Mouse (Mus musculus) MEL (cell line): ENCODE data around the gene Topbp1. TPM values are rescaled to one million over a fixed set of nuclear protein-coding genes. Genes with fewer than 3 reads are reported as not detected.

Experiments used
- DNase-seq: peaks from one replicate; pipeline ENCODE4 v3.0.0; 2011; ENCODE audit warnings: low read depth, low spot score
- H3K27ac ChIP-seq: 2 replicates; pipeline ENCODE4 v1.5.1; 2012; ENCODE audit warnings: low read depth, mild to moderate bottlenecking, control low read depth, low read length, moderate library complexity; ENCODE audit not compliant: control insufficient read depth
- H3K27me3 ChIP-seq, 2 experiments: fragments of 150-350 bp in 1 of 2; sonication (generic) in 1 of 2; 2 replicates each; pipeline ENCODE4 v1.6.1; 2012; ENCODE audit warnings: low read length in 2 of 2, mild to moderate bottlenecking in 2 of 2, improper control_type of control experiment in 1 of 2, moderate library complexity in 1 of 2; ENCODE audit not compliant: insufficient read depth in 2 of 2, control insufficient read depth in 1 of 2
- H3K36me3 ChIP-seq, 2 experiments: 2 replicates each; pipeline ENCODE4 v1.6.1; 2012 to 2014; ENCODE audit warnings: low read length in 2 of 2, improper control_type of control experiment in 1 of 2, inconsistent platforms in 1 of 2, mild to moderate bottlenecking in 1 of 2; ENCODE audit not compliant: insufficient read depth in 2 of 2, control insufficient read depth in 1 of 2
- H3K4me1 ChIP-seq, 2 experiments: fragments of 150-350 bp in 1 of 2; sonication (generic) in 1 of 2; 2 replicates each; pipeline ENCODE4 v1.6.1; 2012; ENCODE audit warnings: low read length in 2 of 2, improper control_type of control experiment in 1 of 2, mild to moderate bottlenecking in 1 of 2; ENCODE audit not compliant: insufficient read depth in 2 of 2, control insufficient read depth in 1 of 2
- H3K4me3 ChIP-seq, 2 experiments: fragments of 150-350 bp in 1 of 2; sonication (generic) in 1 of 2; 2 replicates each; pipeline ENCODE4 v1.5.1; 2012; ENCODE audit warnings: low read depth in 2 of 2, low read length in 2 of 2, mild to moderate bottlenecking in 2 of 2, moderate library complexity in 2 of 2, control low read depth in 1 of 2, improper control_type of control experiment in 1 of 2; ENCODE audit not compliant: control insufficient read depth in 1 of 2, insufficient read depth in 1 of 2
- H3K79me2 ChIP-seq: 2 replicates; pipeline ENCODE4 v1.6.1; 2012; ENCODE audit warnings: mild to moderate bottlenecking, low read length, moderate library complexity; ENCODE audit not compliant: control insufficient read depth, poor library complexity, insufficient read depth
- H3K9ac ChIP-seq: 2 replicates; pipeline ENCODE4 v1.6.1; 2012; ENCODE audit warnings: low read depth, mild to moderate bottlenecking, control low read depth, low read length, moderate library complexity; ENCODE audit not compliant: control insufficient read depth, poor library complexity, severe bottlenecking
- H3K9me3 ChIP-seq: fragments of 150-350 bp; sonication (generic); replicated peaks from 2 replicates; pipeline ENCODE4 v1.6.1; 2012; ENCODE audit warnings: mild to moderate bottlenecking, low read length, improper control_type of control experiment, moderate library complexity; ENCODE audit not compliant: insufficient read depth
- CHD2 ChIP-seq: IDR thresholded peaks from 2 replicates; pipeline ENCODE4 v1.6.1; 2011; ENCODE audit warnings: low read length, improper control_type of control experiment
- CTCF ChIP-seq, 3 experiments: IDR thresholded peaks in 2 of 3; conservative IDR thresholded peaks in 1 of 3; 2 replicates each; pipeline ENCODE4 v1.5.1; 2011 to 2012; ENCODE audit warnings: low read length in 3 of 3, low read depth in 2 of 3, mild to moderate bottlenecking in 2 of 3, improper control_type of control experiment in 1 of 3, inconsistent platforms in 1 of 3, mixed read lengths in 1 of 3, moderate library complexity in 1 of 3; ENCODE audit not compliant: control insufficient read depth in 1 of 3, insufficient read depth in 1 of 3, poor library complexity in 1 of 3, severe bottlenecking in 1 of 3
- E2F4 ChIP-seq: IDR thresholded peaks from 2 replicates; pipeline ENCODE4 v1.6.1; 2011; ENCODE audit warnings: low read depth, low read length, improper control_type of control experiment, borderline replicate concordance
- ELF1 ChIP-seq: IDR thresholded peaks from 2 replicates; pipeline ENCODE4 v1.6.1; 2014; ENCODE audit warnings: low read depth, mild to moderate bottlenecking, inconsistent platforms, low read length, improper control_type of control experiment, moderate library complexity
- ETS1 ChIP-seq: IDR thresholded peaks from 2 replicates; pipeline ENCODE4 v1.6.1; 2012; ENCODE audit warnings: low read depth, mild to moderate bottlenecking, inconsistent platforms, low read length, improper control_type of control experiment, moderate library complexity
- GATA1 ChIP-seq: IDR thresholded peaks from 2 replicates; pipeline ENCODE4 v1.6.1; 2011; ENCODE audit warnings: low read depth, low read length, improper control_type of control experiment
- HCFC1 ChIP-seq: IDR thresholded peaks from 2 replicates; pipeline ENCODE4 v1.6.1; 2012; ENCODE audit warnings: low read depth, mild to moderate bottlenecking, inconsistent platforms, low read length, improper control_type of control experiment, moderate library complexity
- MAFK ChIP-seq: IDR thresholded peaks from 2 replicates; pipeline ENCODE4 v1.6.1; 2011; ENCODE audit warnings: low read depth, mild to moderate bottlenecking, low read length, improper control_type of control experiment, borderline replicate concordance
- MAZ ChIP-seq: IDR thresholded peaks from 2 replicates; pipeline ENCODE4 v1.6.1; 2012; ENCODE audit warnings: low read depth, mild to moderate bottlenecking, inconsistent platforms, low read length, improper control_type of control experiment
- MEF2A ChIP-seq: IDR thresholded peaks from 2 replicates; pipeline ENCODE4 v1.6.1; 2014; ENCODE audit warnings: low read depth, mild to moderate bottlenecking, inconsistent platforms, low read length, improper control_type of control experiment; ENCODE audit not compliant: poor library complexity, insufficient replicate concordance, severe bottlenecking; ENCODE audit errors: extremely low read depth
- MXI1 ChIP-seq: IDR thresholded peaks from 2 replicates; pipeline ENCODE4 v1.6.1; 2011; ENCODE audit warnings: mild to moderate bottlenecking, low read depth, low read length, improper control_type of control experiment
- MYB ChIP-seq: IDR thresholded peaks from 2 replicates; pipeline ENCODE4 v1.6.1; 2011; ENCODE audit warnings: mild to moderate bottlenecking, low read depth, low read length, improper control_type of control experiment
- NELFE ChIP-seq: IDR thresholded peaks from 2 replicates; pipeline ENCODE4 v1.6.1; 2011; ENCODE audit warnings: low read depth, low read length, improper control_type of control experiment
- POLR2A ChIP-seq, 2 experiments: IDR thresholded peaks; 2 replicates each; pipeline ENCODE4 v1.6.1; 2011 to 2012; ENCODE audit warnings: low read length in 2 of 2, mild to moderate bottlenecking in 2 of 2, control low read depth in 1 of 2, improper control_type of control experiment in 1 of 2, low read depth in 1 of 2, moderate library complexity in 1 of 2; ENCODE audit not compliant: control insufficient read depth in 1 of 2, insufficient read depth in 1 of 2, poor library complexity in 1 of 2
- SIN3A ChIP-seq: IDR thresholded peaks from 2 replicates; pipeline ENCODE4 v1.6.1; 2012; ENCODE audit warnings: low read length, improper control_type of control experiment, inconsistent platforms
- SMC3 ChIP-seq: IDR thresholded peaks from 2 replicates; pipeline ENCODE4 v1.6.1; 2011; ENCODE audit warnings: low read depth, low read length, improper control_type of control experiment
- TAL1 ChIP-seq: IDR thresholded peaks from 2 replicates; pipeline ENCODE4 v1.6.1; 2012; ENCODE audit warnings: mild to moderate bottlenecking, inconsistent platforms, low read length, moderate library complexity, mixed read lengths
- UBTF ChIP-seq: IDR thresholded peaks from 2 replicates; pipeline ENCODE4 v1.6.1; 2012; ENCODE audit warnings: low read depth, mild to moderate bottlenecking, inconsistent platforms, low read length, improper control_type of control experiment, moderate library complexity, borderline replicate concordance; ENCODE audit not compliant: insufficient read depth
- ZMIZ1 ChIP-seq: IDR thresholded peaks from 2 replicates; pipeline ENCODE4 v1.6.1; 2012; ENCODE audit warnings: low read depth, mild to moderate bottlenecking, inconsistent platforms, low read length, improper control_type of control experiment, moderate library complexity
- ZNF384 ChIP-seq: IDR thresholded peaks from 2 replicates; pipeline ENCODE4 v1.6.1; 2012; ENCODE audit warnings: low read depth, mild to moderate bottlenecking, inconsistent platforms, low read length, improper control_type of control experiment
- polyA plus RNA-seq, 2 experiments: library from polyadenylated mRNA; stranded (reverse) in 1 of 2; unstranded in 1 of 2; fragments of >175 nt in 1 of 2; fragments of >200 nt in 1 of 2; gene quantifications; 2 replicates each; pipeline versions ENCODE4 v1.2.1 to v1.2.4; 2012; ENCODE audit warnings: low replicate concordance in 2 of 2, low read depth in 1 of 2; ENCODE audit not compliant: insufficient read length in 2 of 2, insufficient read depth in 1 of 2, missing spikeins in 1 of 2
- total RNA-seq: library from RNA; depleted of rRNA; stranded (reverse); fragments of 300-350 nt; gene quantifications from 2 replicates; pipeline ENCODE4 v1.2.3, GENCODE M21; 2012

Topbp1 gene
- total and polyA plus RNA-seq, 3 experiments: 127 to 756 (median 216) TPM

DNA sequence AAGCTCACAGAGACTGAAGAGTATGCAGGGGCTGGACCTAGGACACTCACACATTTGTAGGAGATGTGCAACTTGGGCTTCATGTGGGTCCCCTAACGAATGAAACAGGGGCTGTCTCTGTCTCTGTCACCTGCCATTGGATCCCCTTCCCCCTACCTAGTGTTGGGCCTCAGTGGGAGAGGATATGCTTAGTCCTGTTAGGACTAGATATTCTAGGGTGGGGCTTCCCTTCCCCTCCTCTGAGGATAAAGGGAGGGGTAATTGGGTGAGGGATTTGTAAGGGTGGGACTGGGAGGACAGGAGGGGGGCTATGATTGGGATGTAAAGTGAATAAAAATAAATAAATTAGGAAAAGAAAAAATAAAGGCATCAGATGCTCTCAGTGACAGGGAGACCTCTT lies 29.3 kb upstream of the Topbp1 start:
- Histone ChIP-seq H3K9me3 (no peaks in the 10 kb centered on the region), H3K27me3 (no peaks in the 10 kb centered on the region; a peak in 1 of 4 replicates), H3K4me3 (no peak overlapping the region), H3K9ac (no peak overlapping the region), H3K79me2 (no peaks in the 10 kb centered on the region), H3K27ac (no peak overlapping the region), H3K36me3 (no peaks in the 10 kb centered on the region), H3K4me1 (no peaks in the 10 kb centered on the region)
- TF ChIP-seq MXI1 (no peak), SMC3 (no peak), POLR2A (IDR thresholded peaks at IDR 0.05; ENCODE audit: control insufficient read depth in 1 of 2, insufficient read depth in 1 of 2, low read depth in 1 of 2, low read length in 2 of 2, poor library complexity in 1 of 2) (no peak), MYB (no peak), SIN3A (no peak), ZNF384 (no peak), ZMIZ1 (no peak), GATA1 (no peak), MAFK (no peak), ETS1 (no peak), TAL1 (no peak), CHD2 (no peak), NELFE (no peak), HCFC1 (no peak), ELF1 (no peak), E2F4 (no peak), CTCF (IDR thresholded peaks at IDR 0.05 in 2 of 3, conservative IDR thresholded peaks at IDR 0.05 in 1 of 3; ENCODE audit: control insufficient read depth in 1 of 3, insufficient read depth in 1 of 3, low read depth in 2 of 3, low read length in 3 of 3, poor library complexity in 1 of 3, severe bottlenecking in 1 of 3) (no peak)
- no peak for DNase-seq

DNA sequence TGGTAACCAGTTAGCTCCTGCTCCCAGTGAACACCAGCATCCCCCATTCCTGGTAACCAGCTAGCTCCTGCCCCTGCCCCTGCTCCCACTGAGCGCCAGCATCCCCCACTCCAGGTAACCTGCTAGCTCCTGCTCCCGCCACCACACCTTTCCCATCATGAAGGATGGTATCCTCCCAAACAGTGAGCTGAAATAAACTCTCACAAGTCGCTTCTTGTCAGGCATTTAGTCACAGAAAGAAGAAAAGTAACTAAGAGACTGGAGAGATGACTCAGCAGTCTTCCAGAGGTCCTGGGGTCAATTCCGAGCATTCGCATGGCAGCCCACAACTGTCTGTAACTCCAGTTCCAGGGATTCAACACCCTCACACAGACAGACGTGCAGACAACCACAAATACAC lies 28.1 kb upstream of the Topbp1 start:
- Histone ChIP-seq H3K27ac (no peak overlapping the region), H3K27me3 (no peaks in the 10 kb centered on the region; a peak in 1 of 4 replicates), H3K4me3 (no peak overlapping the region)
- TF ChIP-seq MEF2A (no peak), MAZ (no peak), UBTF (no peak)
- TF ChIP-seq, all 39 proteins: peak for 0
- Histone ChIP-seq H3K36me3 (no peaks in the 10 kb centered on the region), H3K79me2 (no peaks in the 10 kb centered on the region), H3K9me3 (no peaks in the 10 kb centered on the region), H3K4me1 (no peaks in the 10 kb centered on the region), H3K9ac (no peak overlapping the region)
- no peak for DNase-seq
